Mouse (Mus musculus) stomach, embryonic 14.5 days (tissue): Measurements from ENCODE around the gene Emsy. TPM values are rescaled to one million over a fixed set of nuclear protein-coding genes. Genes with fewer than 3 reads are reported as not detected.

Source experiments
- ATAC-seq: fragments of 200-750 bp; cut with Nextera tagmentation; 2 replicates; pipeline ENCODE4 v1.8.0; 2017; ENCODE audit warnings: low read depth, moderate TSS enrichment; ENCODE audit not compliant: insufficient number of reproducible peaks, insufficient read depth, low FRiP score
- H3K27ac ChIP-seq: fragments of 300-500 bp; sonication (generic); 2 replicates; pipeline ENCODE4 v1.5.1; 2014; ENCODE audit warnings: mild to moderate bottlenecking, low read length, moderate library complexity, mixed read lengths
- H3K27me3 ChIP-seq: fragments of 300-500 bp; sonication (generic); 2 replicates; pipeline ENCODE4 v1.6.1; 2014; ENCODE audit warnings: low read length, control low read depth, mixed read lengths; ENCODE audit not compliant: control insufficient read depth, insufficient read depth
- H3K36me3 ChIP-seq: fragments of 300-500 bp; sonication (generic); 2 replicates; pipeline ENCODE4 v1.6.1; 2014; ENCODE audit warnings: mild to moderate bottlenecking, control low read depth, low read length, moderate library complexity, mixed read lengths; ENCODE audit not compliant: control insufficient read depth, insufficient read depth
- H3K4me1 ChIP-seq: fragments of 300-500 bp; sonication (generic); 2 replicates; pipeline ENCODE4 v1.6.1; 2014; ENCODE audit warnings: low read length, control low read depth, mixed read lengths; ENCODE audit not compliant: control insufficient read depth, insufficient read depth
- H3K4me2 ChIP-seq: fragments of 300-500 bp; sonication (generic); replicated peaks from 2 replicates; pipeline ENCODE4 v1.6.1; 2014; ENCODE audit warnings: low read depth, low read length, control low read depth
- H3K4me3 ChIP-seq: fragments of 300-500 bp; sonication (generic); 2 replicates; pipeline ENCODE4 v1.5.1; 2014; ENCODE audit warnings: low read depth, low read length, control low read depth
- H3K9ac ChIP-seq: fragments of 300-500 bp; sonication (generic); replicated peaks from 2 replicates; pipeline ENCODE4 v1.6.1; 2014; ENCODE audit warnings: low read depth, mild to moderate bottlenecking, control low read depth, low read length, moderate library complexity, mixed read lengths
- H3K9me3 ChIP-seq: fragments of 300-500 bp; sonication (generic); 2 replicates; pipeline ENCODE4 v1.6.1; 2016; ENCODE audit warnings: low read depth, low read length, control low read depth; ENCODE audit not compliant: control insufficient read depth
- WGBS: fragments of 180-500 bp; shearing (Covaris S2); extraction: QIAGEN DNeasy Blood & Tissue Kit; methylation state at CpG from one replicate; pipeline ENCODE4 v1.1.7; 2014; 5-methylcytosine and 5-hydroxymethylcytosine counted together
- polyA plus RNA-seq: library from polyadenylated mRNA; unstranded; fragments of >200 nt; fragmentation: Nextera tagmentation; extraction: Ambion mirVana; gene quantifications from 2 replicates; pipeline ENCODE4 v1.2.1, GENCODE M21; 2014

Gene Emsy
- polyA plus RNA-seq, 1 experiment from 2014 or later, result 46.0 TPM

- Histone ChIP-seq H3K4me2 (no peak overlapping the region), H3K9me3 (no peaks in the 10 kb centered on the region), H3K27me3 (no peaks in the 10 kb centered on the region), H3K36me3 (peaks cover 13% of the 10 kb centered on the region), H3K27ac (no peak overlapping the region), H3K4me3 (no peak overlapping the region), H3K4me1 (no peaks in the 10 kb centered on the region), H3K9ac (no peak overlapping the region)
- no peak for ATAC-seq
- WGBS, result 88% methylated on average over 4 of the region's 4 CpGs
These were observed 54.9 kb downstream of the Emsy start for GRCm38 (mm10) chr7:98601715-98602114.

- H3K4me2 ChIP-seq, result no peak overlapping the region
- ATAC-seq, result no peak
- WGBS, result 84% methylated on average over 8 of the region's 8 CpGs
- no peak overlapping the region for H3K9ac ChIP-seq
- H3K27ac ChIP-seq, result no peak overlapping the region
- H3K9me3 ChIP-seq, result no peaks in the 10 kb centered on the region
- H3K36me3 ChIP-seq, result peaks cover 42% of the 10 kb centered on the region
- H3K4me1 ChIP-seq, result no peaks in the 10 kb centered on the region
- no peak overlapping the region for H3K4me3 ChIP-seq
- H3K27me3 ChIP-seq, result no peaks in the 10 kb centered on the region
These were observed 59.2 kb downstream of the Emsy start for GRCm38 (mm10) chr7:98597402-98597801.

- no peak overlapping the region for H3K4me3 ChIP-seq
- peaks cover 38% of the 10 kb centered on the region for H3K36me3 ChIP-seq
- H3K9me3 ChIP-seq, result no peaks in the 10 kb centered on the region
- WGBS, result 93% methylated on average over 4 of the region's 4 CpGs
- H3K27ac ChIP-seq, result no peak overlapping the region
- ATAC-seq, result no peak
- H3K27me3 ChIP-seq, result no peaks in the 10 kb centered on the region
- H3K9ac ChIP-seq, result no peak overlapping the region
- H3K4me1 ChIP-seq, result no peaks in the 10 kb centered on the region
- no peak overlapping the region for H3K4me2 ChIP-seq
These were observed 61.9 kb downstream of the Emsy start for GRCm38 (mm10) chr7:98594731-98595130.

- H3K4me1 ChIP-seq, result no peaks in the 10 kb centered on the region
- H3K9ac ChIP-seq, result no peak overlapping the region
- H3K27ac ChIP-seq, result no peak overlapping the region
- ATAC-seq, result no peak
- H3K9me3 ChIP-seq, result no peaks in the 10 kb centered on the region
- no peak overlapping the region for H3K4me2 ChIP-seq
- WGBS, result 89% methylated on average over 6 of the region's 6 CpGs
- peaks cover 30% of the 10 kb centered on the region for H3K36me3 ChIP-seq
- H3K4me3 ChIP-seq, result no peak overlapping the region
- H3K27me3 ChIP-seq, result no peaks in the 10 kb centered on the region
These were observed 63.3 kb downstream of the Emsy start for GRCm38 (mm10) chr7:98593276-98593675.

- H3K4me1 ChIP-seq, result no peaks in the 10 kb centered on the region
- H3K9ac ChIP-seq, result no peak overlapping the region
- no peaks in the 10 kb centered on the region for H3K27me3 ChIP-seq
- no peak overlapping the region for H3K4me3 ChIP-seq
- 69% methylated on average over 3 of the region's 3 CpGs for WGBS
- H3K36me3 ChIP-seq, result peaks cover 9% of the 10 kb centered on the region
- no peak overlapping the region for H3K27ac ChIP-seq
- no peaks in the 10 kb centered on the region for H3K9me3 ChIP-seq
- no peak for ATAC-seq
- no peak overlapping the region for H3K4me2 ChIP-seq
These were observed 67.6 kb downstream of the Emsy start for GRCm38 (mm10) chr7:98589028-98589427.

- Histone ChIP-seq H3K27me3 (no peaks in the 10 kb centered on the region), H3K4me2 (no peak overlapping the region), H3K27ac (no peak overlapping the region), H3K4me3 (no peak overlapping the region), H3K36me3 (no peaks in the 10 kb centered on the region), H3K9ac (no peak overlapping the region), H3K4me1 (no peaks in the 10 kb centered on the region), H3K9me3 (no peaks in the 10 kb centered on the region)
- no peak for ATAC-seq
- 66% methylated on average over 3 of the region's 3 CpGs for WGBS
These were observed 70.3 kb downstream of the Emsy start for GRCm38 (mm10) chr7:98586313-98586712.

- no peaks in the 10 kb centered on the region for H3K36me3 ChIP-seq
- no peaks in the 10 kb centered on the region for H3K9me3 ChIP-seq
- 74% methylated on average over 3 of the region's 3 CpGs for WGBS
- H3K4me1 ChIP-seq, result no peaks in the 10 kb centered on the region
- H3K9ac ChIP-seq, result no peak overlapping the region
- H3K27ac ChIP-seq, result no peak overlapping the region
- ATAC-seq, result no peak
- no peak overlapping the region for H3K4me2 ChIP-seq
- H3K27me3 ChIP-seq, result no peaks in the 10 kb centered on the region
- no peak overlapping the region for H3K4me3 ChIP-seq
These were observed 72.0 kb downstream of the Emsy start for GRCm38 (mm10) chr7:98584555-98584954.

- H3K36me3 ChIP-seq, result no peaks in the 10 kb centered on the region
These were observed 75.3 kb downstream of the Emsy start for GRCm38 (mm10) chr7:98581266-98581665.

GRCm38 (mm10) chr7:98580441-98580840 is 76.1 kb downstream of the Emsy start:
- H3K4me1 ChIP-seq, result no peaks in the 10 kb centered on the region
- no peaks in the 10 kb centered on the region for H3K27me3 ChIP-seq
- H3K4me2 ChIP-seq, result no peak overlapping the region
- no peaks in the 10 kb centered on the region for H3K36me3 ChIP-seq
- no peak overlapping the region for H3K27ac ChIP-seq
- no peak overlapping the region for H3K9ac ChIP-seq
- no peak for ATAC-seq
- 73% methylated on average over 7 of the region's 7 CpGs for WGBS
- H3K9me3 ChIP-seq, result no peaks in the 10 kb centered on the region
- H3K4me3 ChIP-seq, result no peak overlapping the region

More at GRCm38 (mm10) chr7:98581266-98581665, 75.3 kb downstream of the Emsy start:
- Histone ChIP-seq H3K4me1 (no peaks in the 10 kb centered on the region), H3K27me3 (no peaks in the 10 kb centered on the region), H3K27ac (no peak overlapping the region), H3K4me2 (no peak overlapping the region), H3K9me3 (no peaks in the 10 kb centered on the region), H3K9ac (no peak overlapping the region), H3K4me3 (no peak overlapping the region)
- no peak for ATAC-seq
- WGBS, result 70% methylated on average over 4 of the region's 4 CpGs
